Mouse (Mus musculus): ENCODE results near the gene Tmem156.

GRCm38 (mm10) chr5:65046442-65047284 lies 45.3 kb downstream of the Tmem156 start:
- TF ChIP-seq CTCF (IDR thresholded peaks at IDR 0.05; ENCODE audit: extremely low read depth, insufficient read depth, low read length) (no peak), POLR2A (IDR thresholded peaks at IDR 0.05; ENCODE audit: extremely low read depth, insufficient read depth, low read length) (no peak)

Measured in cortical plate, adult 2 months (tissue).